Mouse (Mus musculus) E14TG2a.4 (cell line): ENCODE measurements around the gene Zfp536.

Experiments
- CTCF ChIP-seq: conservative IDR thresholded peaks from 2 replicates; pipeline ENCODE4 v1.5.1; 2014; ENCODE audit warnings: low read length
- NANOG ChIP-seq: IDR thresholded peaks from 2 replicates; pipeline ENCODE4 v1.6.1; 2014; ENCODE audit warnings: borderline replicate concordance, low read length, mixed read lengths
- POU5F1 ChIP-seq: IDR thresholded peaks from 2 replicates; pipeline ENCODE4 v1.6.1; 2014; ENCODE audit warnings: low read length, borderline replicate concordance

- TF ChIP-seq CTCF (no peak), POU5F1 (no peak), NANOG (no peak)
Observed at GRCm38 (mm10) chr7:37521407-37521806, 252.0 kb downstream of the Zfp536 start.
